In genomic region chr5:118034632-118035031, GRCm38 (mm10) we compare ENCODE assay signal across 27 mouse cellular contexts.
"Had no signal": no experiment of that assay in that cellular context is flagged by ENCODE, and none has a peak within 500 bp of the region (broad histone marks: within the 10 kb centered on the region; RNA-seq: fewer than 3 reads in every experiment).

No protein-coding gene starts in this region.

- H3K4me3 ChIP-seq: embryonic facial prominence, embryonic 10.5 days; embryonic facial prominence, embryonic 12.5 days; embryonic facial prominence, embryonic 13.5 days; embryonic facial prominence, embryonic 15.5 days; erythroblast, embryonic 14.5 days; forebrain, embryonic 10.5 days; forebrain, embryonic 12.5 days; forebrain, embryonic 13.5 days; forebrain, embryonic 15.5 days; gastrocnemius, adult 2 months; heart, adult 2 months; heart, embryonic 10.5 days had no signal

- H3K36me3 ChIP-seq: embryonic facial prominence, embryonic 10.5 days; embryonic facial prominence, embryonic 12.5 days; embryonic facial prominence, embryonic 13.5 days; embryonic facial prominence, embryonic 15.5 days; forebrain, embryonic 10.5 days; forebrain, embryonic 12.5 days; forebrain, embryonic 15.5 days; heart, embryonic 10.5 days had no signal

- H3K9me3 ChIP-seq: embryonic facial prominence, embryonic 12.5 days; embryonic facial prominence, embryonic 13.5 days; embryonic facial prominence, embryonic 15.5 days; forebrain, embryonic 10.5 days; forebrain, embryonic 15.5 days; heart, embryonic 10.5 days had no signal

- H3K4me2 ChIP-seq: embryonic facial prominence, embryonic 12.5 days; embryonic facial prominence, embryonic 13.5 days; embryonic facial prominence, embryonic 15.5 days; forebrain, embryonic 12.5 days; forebrain, embryonic 13.5 days; forebrain, embryonic 15.5 days had no signal

- ATAC-seq: forebrain, embryonic 13.5 days; forebrain, embryonic 14.5 days; forebrain, embryonic 15.5 days; forebrain, embryonic 16.5 days; forebrain, postnatal 0 days had no signal

- DNase-seq: cerebellum, adult 8-10 months; cerebellum, adult 9-11 months; cerebellum, postnatal 10 days; cerebellum, postnatal 25 days; cerebellum, postnatal 36 days; embryo, embryonic 11 days; forebrain, postnatal 0 days; gastrocnemius, adult 2 months; gastrocnemius, postnatal 10 days; gastrocnemius, postnatal 14 days; gastrocnemius, postnatal 25 days; gastrocnemius, postnatal 36 days; heart, adult 11 months; heart, adult 18-20 months; heart, adult 2 months had no signal

- H3K27ac ChIP-seq: embryonic facial prominence, embryonic 10.5 days; embryonic facial prominence, embryonic 12.5 days; embryonic facial prominence, embryonic 13.5 days; embryonic facial prominence, embryonic 15.5 days; forebrain, embryonic 10.5 days; forebrain, embryonic 12.5 days; forebrain, embryonic 13.5 days; forebrain, embryonic 15.5 days; gastrocnemius, adult 2 months; heart, adult 2 months had no signal

- H3K9ac ChIP-seq: embryonic facial prominence, embryonic 12.5 days; embryonic facial prominence, embryonic 13.5 days; embryonic facial prominence, embryonic 15.5 days; forebrain, embryonic 12.5 days; forebrain, embryonic 13.5 days; forebrain, embryonic 15.5 days; forebrain, postnatal 0 days had no signal
